Mouse (Mus musculus): ENCODE results near the gene Psmg1. TPM values are rescaled to one million over a fixed set of nuclear protein-coding genes. Genes with fewer than 3 reads are reported as not detected.

Psmg1 gene
- polyA plus RNA-seq, 1 experiment from 2014 or later, result 87.1 TPM

Small RNA genes within 50 kb of the gene (microRNA-seq; reads per million reads assigned to microRNA genes)
- gene Gm27833, result not detected

Other genes with a start within 250 kb of the Psmg1 start
- 109 TPM in 2 replicates for gene Brwd1, start 91.6 kb upstream of the Psmg1 start, polyA plus RNA-seq (2015; fragmentation: Nextera tagmentation; extraction: Ambion mirVana)
- 756 and 813 TPM in 2 replicates for gene Hmgn1, start 136.8 kb upstream of the Psmg1 start, polyA plus RNA-seq (2015; fragmentation: Nextera tagmentation; extraction: Ambion mirVana)
- 64.3 and 65.8 TPM in 2 replicates for gene Wrb, start 154.4 kb upstream of the Psmg1 start, polyA plus RNA-seq (2015; fragmentation: Nextera tagmentation; extraction: Ambion mirVana)
- 1.7 and 1.9 TPM in 2 replicates for gene Lca5l, start 201.3 kb upstream of the Psmg1 start, polyA plus RNA-seq (2015; fragmentation: Nextera tagmentation; extraction: Ambion mirVana)
- 6.4 and 9.1 TPM in 2 replicates for gene Sh3bgr, start 209.5 kb upstream of the Psmg1 start, polyA plus RNA-seq (2015; fragmentation: Nextera tagmentation; extraction: Ambion mirVana)
- 0.23 and 0.24 TPM in 2 replicates for gene B3galt5, start 244.8 kb upstream of the Psmg1 start, polyA plus RNA-seq (2015; fragmentation: Nextera tagmentation; extraction: Ambion mirVana)

Measured in limb, embryonic 13.5 days (tissue).